Mouse (Mus musculus) erythroid progenitor cell, adult 5-6 weeks (primary cell): ENCODE results near the gene Ssc4d. TPM values are rescaled to one million over a fixed set of nuclear protein-coding genes. Genes with fewer than 3 reads are reported as not detected.

ENCODE experiments used
- ATAC-seq: replicated peaks from 2 replicates; pipeline ENCODE4 v1.8.0; 2016; ENCODE audit warnings: moderate number of reproducible peaks, mild to moderate bottlenecking, moderate TSS enrichment, inconsistent platforms; ENCODE audit not compliant: poor library complexity, low FRiP score, severe bottlenecking
- total RNA-seq, 2 experiments: library from RNA; stranded (forward) in 1 of 2; stranded (reverse) in 1 of 2; fragments of 150-400 nt in 1 of 2; fragments of 186-747, 209-891 nt in 1 of 2; gene quantifications; 2 replicates each; pipeline versions ENCODE4 v1.2.3 to v1.2.4; 2015 to 2017; ENCODE audit warnings: low replicate concordance in 2 of 2

The Ssc4d gene
- total RNA-seq, 2 experiments from 2014 or later = not detected

DNA sequence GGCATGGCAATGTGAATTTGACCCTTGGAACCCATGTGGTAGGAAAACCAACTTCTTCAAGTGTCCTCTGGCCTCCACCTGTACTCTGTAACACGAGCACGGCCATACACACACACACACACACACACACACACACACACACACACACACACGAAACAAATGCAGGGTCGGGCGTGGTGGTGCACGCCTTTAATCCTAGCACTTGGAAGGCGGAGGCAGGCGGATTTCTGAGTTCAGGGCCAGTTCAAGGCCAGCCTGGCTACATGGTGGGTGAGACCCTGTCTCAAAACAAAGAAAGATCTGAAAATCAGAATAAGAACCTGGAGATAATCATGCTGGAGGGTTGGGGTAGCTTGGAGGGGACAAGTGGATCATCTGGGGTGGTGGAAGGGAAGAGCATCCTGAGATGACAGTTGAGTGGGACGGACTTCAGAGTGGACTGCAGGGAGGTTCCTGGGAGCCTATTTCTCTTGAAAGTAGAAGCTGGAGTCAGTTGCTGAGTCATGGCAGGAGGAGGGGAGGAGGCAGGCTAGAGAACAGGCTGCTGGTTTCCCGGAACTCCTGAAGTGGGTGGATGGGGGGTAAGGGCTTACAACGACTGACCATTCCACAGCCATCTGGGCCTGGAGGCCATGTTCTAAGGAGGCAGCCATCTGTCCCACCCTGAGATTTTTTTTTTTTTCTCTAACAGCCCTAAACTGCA lies 23.5 kb downstream of the Ssc4d start:
- ATAC-seq = peak; percentile 91

GRCm38 (mm10) chr5:135946621-135947020 lies 27.7 kb downstream of the Ssc4d start:
- ATAC-seq = no peak

- no peak for ATAC-seq
Measured at GRCm38 (mm10) chr5:135945916-135946408, 28.4 kb downstream of the Ssc4d start.

- no peak for ATAC-seq
Measured at GRCm38 (mm10) chr5:135942710-135943109, 31.6 kb downstream of the Ssc4d start.

DNA sequence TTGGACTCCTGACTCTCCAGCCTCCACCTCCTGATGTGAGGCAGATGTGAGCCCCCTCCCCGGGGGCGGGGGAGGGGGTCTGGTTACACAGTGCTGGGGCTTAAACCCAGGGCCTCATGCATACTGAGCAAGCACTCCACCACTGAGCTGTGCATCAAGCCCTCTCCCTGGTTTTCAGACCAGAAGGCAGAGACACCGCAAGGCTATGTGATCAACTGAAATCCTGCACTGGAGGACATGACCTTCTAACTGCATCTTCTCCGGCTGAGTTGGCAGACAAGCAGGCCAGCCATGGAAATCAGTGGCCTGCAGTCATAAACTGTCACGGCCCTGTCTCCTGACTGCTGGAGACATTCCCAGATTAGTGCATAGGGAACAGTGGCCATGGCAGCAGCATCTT lies 33.7 kb downstream of the Ssc4d start:
- ATAC-seq = no peak

- no peak for ATAC-seq
Measured at GRCm38 (mm10) chr5:135935641-135936190, 38.6 kb downstream of the Ssc4d start.

DNA sequence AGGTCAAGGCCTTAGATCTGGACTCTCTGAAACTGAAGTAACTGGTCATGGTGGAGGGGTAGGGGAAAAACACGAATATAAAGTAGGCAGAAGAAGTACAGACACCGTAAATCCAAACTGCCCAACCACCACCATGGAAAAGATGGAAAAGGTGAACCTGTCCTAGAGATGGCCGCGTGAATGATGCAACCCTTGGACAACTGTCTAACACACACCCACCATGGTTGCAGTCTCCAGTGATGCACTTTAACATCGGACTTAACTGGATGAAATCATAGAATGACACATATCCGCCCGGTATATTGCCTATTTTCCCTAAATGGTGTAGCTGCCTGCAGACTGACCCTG lies 39.2 kb downstream of the Ssc4d start:
- ATAC-seq = no peak

- ATAC-seq = peak; percentile 94
Measured at GRCm38 (mm10) chr5:135934481-135935175, 39.7 kb downstream of the Ssc4d start, which contains the start of gene Ywhag. Gene Ywhag (minus strand): TSS chr5:135934616.

DNA sequence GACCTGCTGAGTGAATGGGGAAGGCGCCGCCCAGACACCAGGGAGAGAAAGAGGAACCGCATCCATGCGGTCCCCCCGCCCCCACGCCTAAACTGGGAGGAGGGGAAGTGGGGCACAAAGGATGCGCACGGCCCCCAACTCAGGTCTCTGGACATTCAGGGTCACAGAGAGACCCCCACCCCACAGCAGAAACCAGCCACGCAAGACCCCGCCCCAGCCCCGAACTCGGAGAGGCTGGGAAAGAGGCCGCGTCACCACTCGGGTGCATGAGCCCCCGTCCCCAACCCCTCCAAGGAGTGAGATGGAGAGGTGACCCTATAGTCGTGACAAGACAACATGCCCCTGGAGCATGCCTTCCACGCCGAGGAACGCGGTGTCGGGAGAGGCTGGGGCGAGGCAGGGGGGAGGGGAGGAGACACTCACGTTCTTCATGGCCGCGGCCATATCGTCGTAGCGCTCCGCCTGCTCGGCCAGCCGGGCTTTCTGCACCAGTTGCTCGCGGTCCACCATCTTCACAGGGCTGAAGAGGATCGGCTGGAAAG lies 40.4 kb downstream of the Ssc4d start:
- peak; percentile 72 for ATAC-seq

- ATAC-seq = no peak
Measured at GRCm38 (mm10) chr5:135933222-135933899, 41.0 kb downstream of the Ssc4d start.

GRCm38 (mm10) chr5:135932359-135932758 lies 42.0 kb downstream of the Ssc4d start:
- no peak for ATAC-seq

- no peak for ATAC-seq
Measured at GRCm38 (mm10) chr5:135931526-135931925, 42.8 kb downstream of the Ssc4d start.

DNA sequence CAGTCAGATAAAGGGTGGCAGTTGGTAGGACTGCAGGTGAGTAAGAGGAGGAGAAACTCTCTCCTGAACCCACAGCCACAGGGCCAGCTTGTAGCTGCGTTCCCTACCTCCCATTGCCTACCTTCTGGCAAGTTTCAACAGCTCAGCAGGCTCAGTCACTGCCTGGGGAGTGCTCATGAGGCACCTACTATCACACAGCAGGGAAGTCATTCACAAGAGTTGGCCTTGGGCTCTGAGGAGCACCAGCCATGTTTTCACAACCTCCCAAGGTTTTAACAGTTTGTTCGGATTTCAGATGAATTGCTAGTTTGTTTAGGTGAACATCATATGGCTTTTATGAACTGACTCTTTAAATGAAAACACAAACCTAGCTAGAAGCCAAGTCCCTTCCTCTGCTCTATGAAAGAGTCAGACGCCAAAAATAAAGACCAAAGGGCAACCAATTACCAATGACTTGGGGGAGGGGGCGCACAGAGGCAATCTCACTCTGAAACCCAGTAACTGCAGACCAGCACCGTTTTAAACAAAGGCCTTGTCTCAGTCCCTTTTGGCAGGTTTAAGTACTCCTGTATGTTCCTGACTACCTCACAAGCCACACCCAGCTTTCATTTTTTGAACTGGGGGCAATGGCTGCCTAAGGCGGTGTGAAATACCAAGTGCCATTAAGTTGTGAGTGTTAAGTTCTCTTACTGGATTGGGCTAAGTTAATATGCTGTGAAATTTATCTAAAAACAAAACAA lies 44.5 kb downstream of the Ssc4d start:
- ATAC-seq = no peak

GRCm38 (mm10) chr5:135923901-135924300 lies 50.4 kb downstream of the Ssc4d start:
- no peak for ATAC-seq

DNA sequence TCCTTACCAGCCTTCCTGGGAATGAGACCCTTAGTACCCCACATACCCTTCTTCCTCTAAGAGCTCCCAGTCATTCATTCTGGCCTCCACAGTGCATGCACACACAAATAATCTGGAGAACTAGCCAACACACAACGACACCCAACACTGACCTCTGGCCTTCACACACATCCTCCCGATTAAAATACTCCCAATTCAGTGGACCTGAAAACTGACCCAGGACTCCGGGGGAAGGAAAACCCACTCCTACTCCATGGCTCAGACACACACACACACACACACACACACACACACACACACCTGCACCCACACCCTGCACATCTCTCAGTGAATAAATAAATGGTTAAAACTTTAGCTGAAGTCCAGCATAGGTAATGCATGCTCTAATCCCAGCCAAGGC lies 54.4 kb downstream of the Ssc4d start:
- ATAC-seq = no peak

GRCm38 (mm10) chr5:135918593-135918992 lies 55.7 kb downstream of the Ssc4d start:
- ATAC-seq = no peak

GRCm38 (mm10) chr5:135918059-135918437 lies 56.3 kb downstream of the Ssc4d start:
- no peak for ATAC-seq

- no peak for ATAC-seq
Measured at GRCm38 (mm10) chr5:135917327-135918058, 56.8 kb downstream of the Ssc4d start.

DNA sequence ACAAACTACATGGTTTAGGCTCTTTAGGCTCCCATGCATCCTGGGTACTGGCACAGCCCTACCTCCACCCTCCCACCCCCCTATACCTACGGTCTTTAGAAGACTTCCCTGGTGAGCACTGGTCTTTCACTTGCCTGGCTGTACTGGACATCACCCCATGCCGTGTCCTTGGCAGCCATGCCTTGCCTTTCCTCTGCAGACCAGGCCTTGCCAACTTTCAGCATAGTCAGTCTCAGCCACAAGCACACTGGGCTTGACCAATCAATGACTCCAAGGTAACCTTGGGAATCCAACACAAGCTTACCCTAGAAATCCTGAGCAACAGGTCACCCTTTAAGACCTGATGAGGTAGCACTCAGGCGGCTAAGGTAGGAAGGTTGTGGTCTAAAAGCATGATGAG lies 57.7 kb downstream of the Ssc4d start:
- ATAC-seq = no peak
